Mouse (Mus musculus): ENCODE data around the gene Pawr. TPM values are rescaled to one million over a fixed set of nuclear protein-coding genes. Genes with fewer than 3 reads are reported as not detected.
"Not testable (repeated sequence)": the region's sequence is repeated elsewhere in the genome, so short reads cannot be mapped to it uniquely, and the experiment has no call there.

Pawr gene
- polyA plus RNA-seq, 1 experiment from 2014 or later = 3.8 TPM

DNA sequence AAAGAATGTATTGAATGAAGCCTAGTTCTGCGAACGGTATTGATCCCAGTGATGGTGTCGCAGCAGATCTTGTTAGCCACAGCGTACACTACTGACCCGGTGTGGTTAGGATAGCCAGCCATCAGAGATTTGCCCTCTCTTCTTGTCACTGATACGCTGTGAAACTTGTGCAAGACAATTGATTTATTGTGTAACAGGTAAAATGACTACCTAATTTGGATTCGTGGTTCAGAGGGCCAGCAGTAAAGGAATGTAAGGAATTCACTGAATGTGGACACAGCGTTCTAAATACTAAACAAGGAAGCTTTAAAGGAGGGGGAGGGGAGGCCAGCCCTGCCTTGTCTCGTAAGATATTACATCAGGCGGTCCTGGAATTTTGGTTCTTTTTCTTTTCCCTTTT, 100.3 kb downstream of the Pawr start:
- H3K27me3 ChIP-seq = no peaks in the 10 kb centered on the region
- H3K9ac ChIP-seq = no peak overlapping the region
- 0 out of 2 replicates have a peak, but pooled peaks cover 4% of the 10 kb centered on the region for H3K4me1 ChIP-seq (replicated peaks)
- no peak overlapping the region for H3K27ac ChIP-seq (replicated peaks)
- no peaks in the 10 kb centered on the region for H3K9me3 ChIP-seq
- H3K4me3 ChIP-seq = no peak overlapping the region
- 33% methylated on average over 10 of the region's 10 CpGs for WGBS
- no peak for ATAC-seq (ENCODE audit: low FRiP score, low read depth)
- no peak overlapping the region for H3K4me2 ChIP-seq
- H3K36me3 ChIP-seq = no peaks in the 10 kb centered on the region

DNA sequence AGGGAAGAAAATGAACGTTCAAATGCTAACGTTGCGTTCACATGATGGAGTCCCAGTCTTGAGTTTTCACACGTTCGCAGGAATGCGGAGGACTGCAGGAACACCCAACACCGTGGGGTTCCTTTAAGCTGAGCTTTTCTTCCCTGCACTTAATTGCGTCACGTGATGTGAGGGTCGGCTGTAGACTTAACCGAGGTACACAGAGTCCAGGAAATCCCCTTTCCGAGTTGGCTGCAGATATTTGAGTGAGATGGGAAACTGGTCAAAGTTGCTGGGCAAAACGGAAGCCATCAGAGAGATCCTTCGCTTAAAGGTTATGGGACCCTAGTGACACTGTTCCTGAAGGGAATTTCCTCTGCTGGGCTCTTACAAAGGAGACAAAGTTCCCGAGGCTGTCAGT, 102.1 kb downstream of the Pawr start:
- Histone ChIP-seq H3K4me2 (0 out of 2 replicates have a peak overlapping the region, but pooled peaks have one; percentile 13), H3K36me3 (no peaks in the 10 kb centered on the region), H3K27ac (replicated peaks) (no peak overlapping the region), H3K4me3 (no peak overlapping the region), H3K4me1 (replicated peaks) (0 out of 2 replicates have a peak, but pooled peaks cover 4% of the 10 kb centered on the region), H3K9ac (no peak overlapping the region), H3K27me3 (no peaks in the 10 kb centered on the region), H3K9me3 (no peaks in the 10 kb centered on the region)
- WGBS = 17% methylated on average over 15 of the region's 15 CpGs
- ATAC-seq (ENCODE audit: low FRiP score, low read depth) = no peak

DNA sequence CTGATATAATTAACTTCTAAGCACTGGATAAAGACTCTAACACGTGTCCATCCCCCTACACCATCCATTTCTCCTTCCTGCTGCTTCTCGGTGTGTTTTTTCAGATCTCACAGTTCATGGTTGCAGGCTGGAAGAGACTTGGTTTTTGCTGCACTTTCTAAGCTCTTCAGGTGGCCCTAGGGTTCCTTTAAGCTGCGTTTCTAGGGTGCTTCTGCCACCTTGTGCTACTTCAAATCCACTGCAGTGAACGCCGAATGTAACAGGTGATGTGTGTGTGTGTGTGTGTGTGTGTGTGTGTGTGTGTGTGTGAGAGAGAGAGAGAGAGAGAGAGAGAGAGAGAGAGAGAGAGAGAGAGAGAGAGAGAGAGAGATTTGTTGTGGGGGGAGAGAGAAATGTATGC, 103.7 kb downstream of the Pawr start:
- Histone ChIP-seq H3K4me2 (no peak overlapping the region), H3K9ac (no peak overlapping the region), H3K4me3 (no peak overlapping the region), H3K4me1 (replicated peaks) (0 out of 2 replicates have a peak, but pooled peaks cover 4% of the 10 kb centered on the region), H3K36me3 (no peaks in the 10 kb centered on the region), H3K27ac (replicated peaks) (no peak overlapping the region), H3K9me3 (no peaks in the 10 kb centered on the region), H3K27me3 (no peaks in the 10 kb centered on the region)
- ATAC-seq (ENCODE audit: low FRiP score, low read depth) = peak; percentile 73; the same call in 1 of the 2 replicates
- WGBS = 43% methylated on average over 5 of the region's 5 CpGs

DNA sequence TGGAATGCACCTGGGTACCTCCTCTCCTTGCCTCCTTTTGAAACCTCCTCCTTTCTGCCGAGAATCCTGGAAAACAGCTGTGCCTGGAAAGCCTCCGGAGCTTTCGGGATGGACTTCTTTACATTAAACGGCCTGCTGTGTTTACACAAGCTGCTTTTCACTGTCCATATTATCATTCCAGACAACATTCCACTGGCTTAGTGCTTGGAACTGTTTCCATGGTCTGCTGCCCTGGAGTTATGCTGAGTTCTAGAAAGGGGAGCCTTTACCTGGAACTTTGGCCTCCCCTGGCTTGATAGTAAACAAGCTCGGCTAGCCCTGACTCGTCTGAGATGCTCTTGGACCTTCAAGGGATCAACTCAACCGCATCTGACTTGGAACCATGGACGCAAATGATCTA, 104.4 kb downstream of the Pawr start:
- WGBS = 42% methylated on average over 8 of the region's 8 CpGs

DNA sequence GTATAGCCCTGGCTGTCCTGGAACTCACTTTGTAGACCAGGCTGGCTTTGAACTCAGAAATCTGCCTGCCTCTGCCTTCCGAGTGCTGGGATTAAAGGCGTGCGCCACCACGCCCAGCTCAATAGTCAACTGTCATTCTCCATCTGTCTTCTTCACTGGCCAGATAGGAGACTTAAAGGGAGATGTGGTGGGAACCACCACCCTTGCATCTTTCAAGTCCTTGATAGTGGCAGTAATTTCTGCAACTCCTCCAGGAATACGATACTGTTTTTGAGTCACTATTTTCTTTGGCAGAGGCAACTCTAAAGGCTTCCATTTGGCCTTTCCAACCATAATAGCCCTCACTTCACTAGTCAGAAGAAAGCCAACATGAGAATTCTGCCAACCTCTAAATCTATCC, 108.3 kb downstream of the Pawr start:
- H3K9ac ChIP-seq; H3K4me3 ChIP-seq; ATAC-seq (ENCODE audit: low FRiP score, low read depth); H3K4me2 ChIP-seq; H3K4me1 ChIP-seq (replicated peaks); H3K36me3 ChIP-seq; H3K27me3 ChIP-seq; H3K9me3 ChIP-seq; H3K27ac ChIP-seq (replicated peaks): not testable (repeated sequence)
- 98% methylated on average over 5 of the region's 5 CpGs for WGBS

More for the DNA sequence above, 104.4 kb downstream of the Pawr start:
- no peak overlapping the region for H3K27ac ChIP-seq (replicated peaks)
- no peaks in the 10 kb centered on the region for H3K9me3 ChIP-seq
- H3K4me2 ChIP-seq = no peak overlapping the region
- H3K36me3 ChIP-seq = no peaks in the 10 kb centered on the region
- H3K4me1 ChIP-seq (replicated peaks) = 0 out of 2 replicates have a peak, but pooled peaks cover 4% of the 10 kb centered on the region
- H3K4me3 ChIP-seq = no peak overlapping the region
- no peak overlapping the region for H3K9ac ChIP-seq
- ATAC-seq (ENCODE audit: low FRiP score, low read depth) = no peak
- no peaks in the 10 kb centered on the region for H3K27me3 ChIP-seq

DNA sequence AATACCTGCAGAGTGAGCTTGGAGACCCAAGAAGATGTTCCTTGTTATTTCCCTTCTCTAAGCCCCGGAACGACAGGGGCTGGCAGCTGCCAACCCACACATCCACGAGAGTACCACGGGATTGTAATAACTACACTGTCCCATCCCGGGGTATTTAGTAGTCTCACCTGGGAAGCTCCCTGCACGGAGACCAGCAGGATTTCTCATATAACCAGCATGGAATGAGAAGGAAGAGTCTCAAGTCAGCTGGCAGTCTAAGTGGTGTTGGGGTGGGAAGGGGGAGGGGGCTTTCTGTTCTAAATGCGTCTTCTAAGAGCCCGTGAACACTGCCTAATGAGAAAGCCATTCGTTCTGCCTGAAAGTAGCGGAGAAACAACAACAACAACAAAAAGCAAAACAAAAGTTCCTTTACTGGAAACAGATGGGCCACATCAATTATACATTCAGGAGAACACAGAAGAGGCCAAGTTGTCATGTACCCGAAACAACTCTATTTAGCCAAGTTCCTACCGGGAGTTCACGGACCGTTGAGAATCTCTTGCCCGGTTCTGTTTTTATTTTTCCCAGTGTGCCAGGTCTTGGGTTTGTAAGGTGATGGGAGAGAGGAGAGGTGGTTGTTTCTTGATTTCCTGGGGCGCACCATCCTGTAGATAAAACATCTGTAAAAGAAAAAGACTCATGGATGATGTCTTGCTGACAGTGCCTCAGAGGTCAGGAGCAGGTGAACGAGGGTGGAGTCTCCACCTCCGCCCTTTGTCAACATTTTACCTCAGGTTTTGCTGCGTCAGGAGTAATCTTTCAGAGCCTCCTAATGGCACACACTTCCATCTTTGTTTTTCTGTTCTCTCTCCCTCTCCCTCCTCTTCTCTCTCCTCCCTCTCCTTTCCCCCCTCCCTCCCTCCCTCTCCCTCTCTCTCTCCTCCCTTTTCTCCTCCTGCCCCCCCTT, 112.3 kb downstream of the Pawr start:
- no peaks in the 10 kb centered on the region for H3K36me3 ChIP-seq
- H3K4me2 ChIP-seq = peak overlapping the region; percentile 21
- WGBS = 32% methylated on average over 19 of the region's 19 CpGs
- H3K9ac ChIP-seq = no peak overlapping the region
- H3K27me3 ChIP-seq = no peaks in the 10 kb centered on the region
- peaks cover 15% of the 10 kb centered on the region for H3K4me1 ChIP-seq (replicated peaks)
- peak; percentile 43; the same call in 1 of the 2 replicates for ATAC-seq (ENCODE audit: low FRiP score, low read depth)
- no peak overlapping the region for H3K4me3 ChIP-seq
- no peak overlapping the region for H3K27ac ChIP-seq (replicated peaks)
- no peaks in the 10 kb centered on the region for H3K9me3 ChIP-seq

DNA sequence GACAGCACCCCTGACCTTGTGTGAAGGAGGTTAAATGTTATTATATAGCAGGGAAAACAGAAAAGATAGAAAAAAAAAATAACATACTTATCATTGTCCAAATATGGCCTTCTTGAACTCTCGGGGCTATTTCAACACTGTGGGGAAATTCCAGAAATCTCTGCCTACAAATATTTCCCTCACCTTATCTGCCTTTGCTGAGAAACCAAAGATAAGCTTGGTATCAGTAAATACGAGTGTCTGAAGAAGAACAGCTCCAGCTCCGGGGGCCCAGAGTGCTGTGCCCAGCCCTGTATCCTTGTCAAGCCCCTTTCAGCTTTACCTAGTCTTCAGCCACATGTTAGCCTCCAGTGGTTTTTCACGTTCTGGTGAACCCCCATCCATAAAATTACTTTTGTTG, 113.2 kb downstream of the Pawr start:
- no peak for ATAC-seq (ENCODE audit: low FRiP score, low read depth)
- Histone ChIP-seq H3K9me3 (no peaks in the 10 kb centered on the region), H3K4me2 (no peak overlapping the region), H3K36me3 (no peaks in the 10 kb centered on the region), H3K27ac (replicated peaks) (no peak overlapping the region), H3K4me1 (replicated peaks) (peaks cover 15% of the 10 kb centered on the region), H3K4me3 (no peak overlapping the region), H3K9ac (no peak overlapping the region), H3K27me3 (no peaks in the 10 kb centered on the region)
- 80% methylated on average over 4 of the region's 4 CpGs for WGBS

DNA sequence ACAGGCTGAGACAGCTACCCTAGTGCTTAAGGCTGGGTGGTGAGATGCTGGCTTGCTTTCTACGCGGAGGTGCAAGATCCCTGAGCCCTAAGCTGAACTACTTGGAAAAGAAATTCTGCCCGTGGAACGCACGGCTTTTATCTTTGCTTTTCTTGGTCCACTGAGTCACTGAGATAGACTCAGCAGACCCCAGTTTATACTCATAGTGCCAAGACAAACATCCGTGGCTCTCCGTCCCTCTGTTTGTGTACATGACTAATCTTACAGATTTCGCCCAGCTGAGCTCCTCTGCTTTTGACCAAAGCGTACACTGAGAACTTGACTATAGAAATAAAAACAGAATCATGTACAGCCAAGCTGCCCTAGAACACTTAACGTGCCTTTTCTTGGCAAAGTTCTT, 113.7 kb downstream of the Pawr start:
- no peak for ATAC-seq (ENCODE audit: low FRiP score, low read depth)

DNA sequence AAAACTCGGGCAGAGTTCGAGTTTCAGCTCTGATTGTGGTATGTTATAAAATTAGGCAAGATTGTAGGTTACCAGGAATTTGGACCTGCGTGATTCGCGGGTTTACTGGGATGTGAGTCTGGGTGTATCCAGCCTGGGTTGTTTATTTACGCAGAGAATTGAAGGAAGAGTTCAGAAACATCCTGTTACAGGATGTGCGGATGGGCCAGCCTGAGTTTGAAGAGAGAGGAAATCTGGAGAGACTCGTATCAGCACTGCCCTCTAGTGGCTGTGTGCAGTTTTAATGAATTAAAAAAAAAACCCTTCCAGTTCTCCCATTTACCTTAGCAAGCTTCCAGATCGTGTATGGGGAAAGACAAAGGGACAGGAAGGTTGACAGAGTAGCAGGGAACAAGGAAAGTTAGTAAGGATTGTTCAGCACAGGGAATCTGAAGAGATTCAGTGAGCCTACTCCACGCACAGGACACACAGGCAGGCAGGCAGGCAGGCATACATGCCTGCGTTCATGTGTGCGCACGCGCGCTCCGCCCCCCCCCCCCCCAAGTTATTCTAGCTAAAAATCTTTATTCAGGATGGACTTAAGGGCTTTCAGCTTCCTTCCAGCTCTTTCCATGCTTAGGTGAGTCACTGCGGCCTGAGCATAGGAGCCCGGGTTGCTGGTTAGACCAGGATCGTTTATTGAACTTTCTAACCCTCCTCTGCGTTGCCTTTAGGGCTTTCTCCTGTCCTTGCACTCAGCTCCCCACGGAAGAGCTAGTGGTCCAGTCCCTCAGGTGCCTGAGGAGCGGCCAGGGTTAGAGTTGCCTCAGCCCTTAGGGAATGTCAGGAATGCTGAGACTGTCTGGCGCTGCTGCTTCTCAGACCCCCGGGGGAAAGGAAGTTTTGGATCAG, 114.4 kb downstream of the Pawr start:
- Histone ChIP-seq H3K4me3 (peak overlapping the region; percentile 35), H3K9me3 (no peaks in the 10 kb centered on the region), H3K36me3 (no peaks in the 10 kb centered on the region), H3K27ac (replicated peaks) (0 out of 2 replicates have a peak overlapping the region, but pooled peaks have one; percentile 31), H3K4me2 (peak overlapping the region; percentile 65), H3K27me3 (no peaks in the 10 kb centered on the region), H3K9ac (peak overlapping the region; percentile 30), H3K4me1 (replicated peaks) (peaks cover 15% of the 10 kb centered on the region)
- 13% methylated on average over 24 of the region's 24 CpGs for WGBS
- ATAC-seq (ENCODE audit: low FRiP score, low read depth) = peak; percentile 87

More for the DNA sequence above, 113.7 kb downstream of the Pawr start:
- Histone ChIP-seq H3K9me3 (no peaks in the 10 kb centered on the region), H3K27me3 (no peaks in the 10 kb centered on the region), H3K4me2 (peak overlapping the region; percentile 65; the same call in 1 of the 2 replicates), H3K4me3 (no peak overlapping the region), H3K27ac (replicated peaks) (0 out of 2 replicates have a peak overlapping the region, but pooled peaks have one; percentile 31), H3K4me1 (replicated peaks) (peaks cover 15% of the 10 kb centered on the region), H3K9ac (no peak overlapping the region), H3K36me3 (no peaks in the 10 kb centered on the region)
- 77% methylated on average over 10 of the region's 10 CpGs for WGBS

DNA sequence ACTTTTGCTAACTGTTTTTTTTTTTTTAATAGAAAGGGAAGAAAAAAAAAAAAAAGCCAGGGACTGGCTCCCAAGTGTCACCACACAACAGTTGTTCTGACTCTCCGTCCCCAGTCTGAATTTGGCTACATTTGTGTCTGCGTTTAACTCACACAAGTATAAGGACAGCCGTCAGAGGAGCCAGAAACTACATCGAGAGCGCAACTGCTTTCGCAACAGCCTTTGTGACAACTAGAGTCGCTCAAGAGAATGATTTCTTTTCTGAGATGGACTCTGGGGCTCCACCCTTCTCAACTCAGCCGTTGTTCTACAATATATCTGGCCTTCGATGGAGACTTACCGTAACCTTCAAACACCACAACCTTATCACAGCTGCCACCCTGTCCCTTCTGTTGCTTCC, 115.3 kb downstream of the Pawr start:
- peaks cover 15% of the 10 kb centered on the region for H3K4me1 ChIP-seq (replicated peaks)
- ATAC-seq (ENCODE audit: low FRiP score, low read depth) = no peak
- no peaks in the 10 kb centered on the region for H3K36me3 ChIP-seq
- no peaks in the 10 kb centered on the region for H3K9me3 ChIP-seq
- no peak overlapping the region for H3K4me3 ChIP-seq
- H3K4me2 ChIP-seq = no peak overlapping the region
- no peak overlapping the region for H3K27ac ChIP-seq (replicated peaks)
- no peak overlapping the region for H3K9ac ChIP-seq
- H3K27me3 ChIP-seq = no peaks in the 10 kb centered on the region
- 80% methylated on average over 10 of the region's 10 CpGs for WGBS

DNA sequence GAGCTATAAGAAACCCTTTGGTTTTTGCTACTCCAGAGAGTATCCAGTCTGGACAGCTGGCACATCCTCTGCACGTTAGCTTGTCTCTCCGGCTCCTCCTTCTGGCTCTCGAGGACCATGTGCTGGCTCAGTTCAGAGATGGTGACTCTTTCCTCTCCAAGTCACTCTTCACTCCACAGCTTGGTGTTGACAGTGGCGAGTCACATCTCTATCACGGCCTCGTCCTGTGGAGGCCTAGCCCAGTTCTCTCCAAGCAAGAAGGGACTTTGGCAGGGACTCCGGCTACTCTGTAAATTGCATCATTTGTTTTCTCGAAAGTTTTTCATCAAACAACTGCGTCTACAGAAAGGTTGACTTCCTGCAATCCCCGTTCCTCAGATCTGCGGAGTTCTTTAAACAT, 116.5 kb downstream of the Pawr start:
- WGBS = 84% methylated on average over 11 of the region's 11 CpGs
- Histone ChIP-seq H3K9ac (no peak overlapping the region), H3K36me3 (no peaks in the 10 kb centered on the region), H3K4me2 (no peak overlapping the region), H3K4me3 (no peak overlapping the region), H3K4me1 (replicated peaks) (peaks cover 15% of the 10 kb centered on the region), H3K9me3 (no peaks in the 10 kb centered on the region), H3K27ac (replicated peaks) (no peak overlapping the region), H3K27me3 (no peaks in the 10 kb centered on the region)
- no peak for ATAC-seq (ENCODE audit: low FRiP score, low read depth)

DNA sequence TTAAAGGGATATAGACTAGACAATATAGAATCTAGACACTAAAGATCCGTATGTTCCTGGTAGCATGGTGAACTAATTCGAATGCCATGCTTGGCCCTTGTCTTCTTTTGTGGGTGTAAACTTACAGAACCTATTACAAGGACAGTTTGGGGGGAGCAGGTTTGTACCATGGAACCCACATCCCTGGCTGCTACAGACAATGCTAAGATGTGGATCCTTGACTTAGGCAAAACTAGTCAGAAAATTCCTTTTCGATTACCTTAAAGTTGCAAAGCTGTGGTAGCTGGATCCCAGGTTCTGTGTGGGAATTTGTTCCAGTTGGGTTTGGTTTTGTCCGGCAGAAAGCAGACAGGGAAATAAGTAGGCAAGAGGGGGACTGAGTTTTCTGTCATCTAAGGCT, 118.5 kb downstream of the Pawr start:
- Histone ChIP-seq H3K27ac (replicated peaks) (no peak overlapping the region), H3K4me2 (no peak overlapping the region), H3K9ac (no peak overlapping the region), H3K9me3 (no peaks in the 10 kb centered on the region), H3K27me3 (no peaks in the 10 kb centered on the region), H3K4me3 (no peak overlapping the region), H3K36me3 (no peaks in the 10 kb centered on the region), H3K4me1 (replicated peaks) (peaks cover 6% of the 10 kb centered on the region; the same call in 1 of the 2 replicates)
- 95% methylated on average over 4 of the region's 4 CpGs for WGBS
- no peak for ATAC-seq (ENCODE audit: low FRiP score, low read depth)
